Mouse (Mus musculus) megakaryocyte, embryonic 14.5 days (primary cell): ENCODE results near the gene Hoxb13. TPM values are rescaled to one million over a fixed set of nuclear protein-coding genes. Genes with fewer than 3 reads are reported as not detected.

Experiments used
- H3K27me3 ChIP-seq: replicated peaks from 2 replicates; pipeline ENCODE3; 2012; ENCODE audit warnings: inconsistent platforms
- H3K36me3 ChIP-seq: replicated peaks from 2 replicates; pipeline ENCODE3; 2012; ENCODE audit warnings: low read length, inconsistent platforms, mixed read lengths
- H3K4me1 ChIP-seq: 2 replicates; pipeline ENCODE4 v1.6.1; 2012; ENCODE audit warnings: inconsistent platforms
- H3K4me3 ChIP-seq: replicated peaks from 2 replicates; pipeline ENCODE3; 2012; ENCODE audit warnings: moderate library complexity, mild to moderate bottlenecking, inconsistent platforms
- H3K9me3 ChIP-seq: 2 replicates; pipeline ENCODE4 v1.6.1; 2012; ENCODE audit warnings: inconsistent platforms
- FLI1 ChIP-seq: IDR thresholded peaks from 2 replicates; pipeline ENCODE4 v1.6.1; 2012; ENCODE audit warnings: low read length, inconsistent platforms, mixed read lengths
- GATA1 ChIP-seq: IDR thresholded peaks from 3 replicates; pipeline ENCODE4 v1.6.1; 2012; ENCODE audit warnings: mixed read lengths, low read length, inconsistent platforms, borderline replicate concordance
- polyA plus RNA-seq: library from polyadenylated mRNA; stranded (reverse); fragments of >175 nt; gene quantifications from 2 replicates; pipeline ENCODE4 v1.2.3, GENCODE M21; 2012; ENCODE audit warnings: low replicate concordance; ENCODE audit not compliant: insufficient read depth

Hoxb13 gene
- polyA plus RNA-seq, 1 experiment: not detected

- no peaks in the 10 kb centered on the region for H3K36me3 ChIP-seq
- H3K27me3 ChIP-seq: peaks cover 96% of the 10 kb centered on the region
- H3K4me3 ChIP-seq: no peak overlapping the region
- H3K9me3 ChIP-seq: 0 out of 2 replicates have a peak, but pooled peaks cover 2% of the 10 kb centered on the region
- no peak for TF ChIP-seq GATA1
- TF ChIP-seq FLI1: no peak
- peaks cover 15% of the 10 kb centered on the region for H3K4me1 ChIP-seq
Observed at GRCm38 (mm10) chr11:96173288-96173840, 20.8 kb upstream of the Hoxb13 start.

- no peak overlapping the region for H3K4me3 ChIP-seq
- H3K9me3 ChIP-seq: 0 out of 2 replicates have a peak, but pooled peaks cover 2% of the 10 kb centered on the region
- peaks cover 15% of the 10 kb centered on the region for H3K4me1 ChIP-seq
- no peak for TF ChIP-seq FLI1
- no peak for TF ChIP-seq GATA1
- no peaks in the 10 kb centered on the region for H3K36me3 ChIP-seq
- peaks cover 96% of the 10 kb centered on the region for H3K27me3 ChIP-seq
Observed at GRCm38 (mm10) chr11:96174881-96175280, 19.2 kb upstream of the Hoxb13 start.

- H3K9me3 ChIP-seq: 0 out of 2 replicates have a peak, but pooled peaks cover 2% of the 10 kb centered on the region
- H3K4me3 ChIP-seq: no peak overlapping the region
- H3K4me1 ChIP-seq: peaks cover 13% of the 10 kb centered on the region
- H3K36me3 ChIP-seq: no peaks in the 10 kb centered on the region
- peaks cover 97% of the 10 kb centered on the region for H3K27me3 ChIP-seq
- TF ChIP-seq GATA1: no peak
- TF ChIP-seq FLI1: no peak
Observed at GRCm38 (mm10) chr11:96175511-96175910, 18.6 kb upstream of the Hoxb13 start.

DNA sequence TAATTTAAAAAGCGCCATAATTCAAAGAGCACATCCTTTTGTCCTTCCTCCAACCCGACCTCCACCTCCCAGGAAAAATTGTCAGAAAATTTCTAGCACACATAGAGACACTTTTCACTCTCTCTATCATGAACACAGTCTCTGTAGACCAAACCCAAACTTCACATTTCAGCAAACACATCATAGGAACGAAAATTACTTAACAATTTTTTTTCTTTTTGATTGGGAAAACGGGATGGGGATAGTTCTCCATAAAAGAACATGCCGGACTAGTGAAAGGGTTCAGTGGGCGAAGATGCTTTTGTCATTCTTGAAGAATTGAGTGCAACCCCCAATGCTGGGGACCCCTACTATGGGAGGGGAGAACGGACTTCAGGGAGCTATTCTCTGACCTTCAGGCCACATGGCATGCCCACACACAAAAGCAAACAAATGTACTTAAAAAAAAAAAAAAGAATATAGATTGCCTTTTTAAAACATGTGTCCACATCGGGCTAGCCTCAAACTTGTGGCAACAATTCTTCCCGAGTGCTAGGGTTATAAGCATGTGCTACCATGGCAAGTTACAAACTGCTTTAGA is 18.1 kb upstream of the Hoxb13 start:
- H3K27me3 ChIP-seq: peaks cover 96% of the 10 kb centered on the region
- TF ChIP-seq GATA1: no peak
- TF ChIP-seq FLI1: no peak
- no peak overlapping the region for H3K4me3 ChIP-seq
- peaks cover 8% of the 10 kb centered on the region for H3K4me1 ChIP-seq
- 0 out of 2 replicates have a peak, but pooled peaks cover 2% of the 10 kb centered on the region for H3K9me3 ChIP-seq
- no peaks in the 10 kb centered on the region for H3K36me3 ChIP-seq

- H3K27me3 ChIP-seq: peaks cover 96% of the 10 kb centered on the region
- H3K4me1 ChIP-seq: peaks cover 7% of the 10 kb centered on the region
- no peaks in the 10 kb centered on the region for H3K36me3 ChIP-seq
- H3K4me3 ChIP-seq: no peak overlapping the region
- 0 out of 2 replicates have a peak, but pooled peaks cover 2% of the 10 kb centered on the region for H3K9me3 ChIP-seq
- no peak for TF ChIP-seq FLI1
- TF ChIP-seq GATA1: no peak
Observed at GRCm38 (mm10) chr11:96176841-96177240, 17.3 kb upstream of the Hoxb13 start.

DNA sequence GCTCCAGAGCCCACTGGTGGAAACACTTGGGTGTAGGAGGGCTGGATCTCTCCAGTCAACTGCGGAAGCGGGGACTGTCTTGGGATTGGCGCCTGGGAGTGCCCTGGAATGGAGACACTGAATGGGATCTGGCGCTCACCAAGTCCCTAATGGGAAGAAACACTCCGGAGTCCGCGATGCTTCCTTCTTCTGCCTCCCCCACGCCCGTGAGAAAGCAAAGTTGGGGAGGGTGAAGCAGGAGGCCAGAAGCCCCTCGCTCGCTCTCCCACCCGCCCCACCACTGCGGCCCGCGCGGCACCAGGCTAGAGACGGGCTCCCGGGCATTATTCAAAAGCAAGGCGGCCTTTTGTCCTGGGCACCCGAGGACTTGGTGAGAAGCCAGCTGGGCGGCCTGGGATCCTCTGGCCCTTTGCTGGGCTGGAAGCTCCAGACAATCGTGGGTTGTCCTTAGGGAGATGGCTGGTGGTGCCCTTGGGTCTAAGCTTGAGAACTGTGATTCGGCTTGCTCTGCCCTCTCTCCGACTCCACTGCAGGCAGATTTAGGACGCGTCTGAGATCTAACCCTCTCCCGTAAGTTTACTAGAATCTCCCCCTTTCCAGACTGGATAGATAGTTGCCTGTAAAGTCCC is 16.5 kb upstream of the Hoxb13 start:
- H3K27me3 ChIP-seq: peaks cover 96% of the 10 kb centered on the region
- peaks cover 7% of the 10 kb centered on the region for H3K9me3 ChIP-seq
- peaks cover 7% of the 10 kb centered on the region for H3K4me1 ChIP-seq
- TF ChIP-seq FLI1 (no peak), GATA1 (no peak)
- H3K36me3 ChIP-seq: no peaks in the 10 kb centered on the region
- no peak overlapping the region for H3K4me3 ChIP-seq

DNA sequence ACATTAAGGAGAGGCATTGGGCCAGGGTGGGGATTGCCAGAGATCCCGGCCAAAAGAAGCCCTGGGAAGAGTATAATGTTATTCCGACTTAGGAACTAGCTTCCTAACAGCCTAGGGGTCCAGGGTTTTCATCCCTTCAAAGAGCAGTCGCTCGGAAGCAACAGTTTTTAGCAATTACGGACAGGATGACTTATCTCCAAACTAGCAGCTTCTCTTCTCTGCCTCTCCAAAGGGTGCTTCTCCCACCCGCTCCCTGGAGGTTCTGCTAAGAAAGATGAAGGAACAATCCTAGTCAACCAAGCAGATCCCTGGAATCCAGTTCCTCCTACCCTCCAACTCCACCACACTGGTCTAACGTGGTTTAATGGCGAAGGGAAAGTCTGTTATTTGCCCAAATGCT is 15.8 kb upstream of the Hoxb13 start:
- no peaks in the 10 kb centered on the region for H3K36me3 ChIP-seq
- no peak for TF ChIP-seq FLI1
- TF ChIP-seq GATA1: no peak
- H3K4me3 ChIP-seq: no peak overlapping the region
- H3K4me1 ChIP-seq: no peaks in the 10 kb centered on the region; the same call in 1 of the 2 replicates
- peaks cover 10% of the 10 kb centered on the region for H3K9me3 ChIP-seq
- H3K27me3 ChIP-seq: peaks cover 94% of the 10 kb centered on the region

DNA sequence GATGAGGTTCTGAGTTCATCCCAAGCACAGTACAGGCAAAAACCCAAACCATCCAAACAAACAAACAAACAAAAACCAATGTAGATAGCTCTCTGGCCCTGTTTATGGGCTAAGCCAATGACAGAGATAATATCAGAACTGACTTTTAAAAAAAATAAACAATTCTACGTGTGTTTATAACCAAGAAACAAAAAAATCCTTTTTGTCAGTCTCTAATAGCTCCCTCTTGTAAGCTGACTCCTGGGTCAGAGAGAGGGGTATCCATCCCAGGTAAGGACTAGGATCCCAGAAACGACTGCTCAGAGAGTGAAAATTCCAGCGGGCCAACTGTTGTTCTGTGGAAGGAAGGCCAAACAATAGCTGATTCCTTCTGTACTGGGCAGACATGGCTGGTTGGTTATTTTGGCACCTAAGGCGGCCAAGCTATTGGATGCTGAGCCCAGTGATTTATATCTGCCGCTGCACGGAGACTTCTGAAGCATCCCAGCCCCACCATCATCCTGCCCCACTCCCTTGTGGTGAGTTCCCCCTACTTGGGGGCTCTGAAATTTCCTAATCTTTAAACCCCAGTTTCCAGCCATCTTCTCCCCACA is 15.1 kb upstream of the Hoxb13 start:
- no peak overlapping the region for H3K4me3 ChIP-seq
- no peaks in the 10 kb centered on the region for H3K4me1 ChIP-seq
- TF ChIP-seq FLI1 (no peak), GATA1 (no peak)
- H3K36me3 ChIP-seq: no peaks in the 10 kb centered on the region
- H3K9me3 ChIP-seq: peaks cover 10% of the 10 kb centered on the region
- peaks cover 93% of the 10 kb centered on the region for H3K27me3 ChIP-seq

DNA sequence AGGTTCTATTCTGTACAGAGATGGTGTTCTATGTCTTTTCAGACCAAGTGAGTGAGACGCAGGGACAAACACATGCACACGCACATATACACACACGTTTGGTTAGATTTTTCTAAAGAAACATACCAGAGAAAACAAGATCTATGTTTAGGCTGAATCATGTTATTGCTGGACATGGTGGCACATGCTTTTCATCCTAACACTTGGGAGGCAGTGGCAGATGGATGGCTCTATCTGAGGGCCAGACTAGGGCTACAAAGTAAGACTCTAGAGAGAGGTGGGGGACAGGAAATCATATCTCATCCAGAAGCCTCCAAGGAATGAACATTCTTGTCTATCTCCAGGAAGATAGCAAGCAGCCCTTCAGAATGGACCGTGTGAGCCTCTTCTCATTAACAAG is 13.1 kb upstream of the Hoxb13 start:
- Histone ChIP-seq H3K4me3 (no peak overlapping the region), H3K9me3 (peaks cover 10% of the 10 kb centered on the region), H3K27me3 (peaks cover 89% of the 10 kb centered on the region), H3K36me3 (no peaks in the 10 kb centered on the region), H3K4me1 (no peaks in the 10 kb centered on the region)
- no peak for TF ChIP-seq FLI1
- no peak for TF ChIP-seq GATA1

DNA sequence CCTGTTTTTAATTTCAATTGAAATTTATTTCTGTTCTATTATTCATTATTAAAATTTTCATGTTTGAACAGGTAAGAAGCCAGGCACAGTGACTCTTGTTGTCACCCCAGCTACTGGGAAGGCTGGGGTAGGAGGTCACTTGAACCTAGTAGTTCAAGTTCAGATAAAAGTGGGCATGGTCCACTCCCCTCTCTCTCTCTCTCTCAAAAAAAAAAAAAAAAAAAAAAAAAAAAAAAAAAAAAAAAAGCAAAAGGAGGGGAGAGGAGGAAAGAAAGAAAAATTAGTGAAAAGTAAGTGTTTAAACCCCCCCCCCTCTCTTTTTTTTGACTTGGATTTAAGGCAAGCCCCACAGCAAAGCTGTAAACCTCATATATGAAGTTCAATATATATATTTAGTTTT is 9.9 kb upstream of the Hoxb13 start:
- TF ChIP-seq FLI1 (no peak), GATA1 (no peak)
- peaks cover 8% of the 10 kb centered on the region for H3K9me3 ChIP-seq
- no peaks in the 10 kb centered on the region for H3K4me1 ChIP-seq
- no peaks in the 10 kb centered on the region for H3K36me3 ChIP-seq
- no peak overlapping the region for H3K4me3 ChIP-seq
- peaks cover 89% of the 10 kb centered on the region for H3K27me3 ChIP-seq
